Mouse (Mus musculus): Measurements from ENCODE around the gene Syde2.

GRCm38 (mm10) chr3:145944348-145944747 is 43.3 kb upstream of the Syde2 start:
- TF ChIP-seq CTCF (IDR thresholded peaks at IDR 0.05; ENCODE audit: extremely low read depth, insufficient read length, insufficient replicate concordance, low read depth, low read length), result no peak
- TF ChIP-seq POLR2A (IDR thresholded peaks at IDR 0.05; ENCODE audit: low read depth, low read length), result no peak

All from small intestine, adult 2 months (tissue).